Mouse (Mus musculus) liver, postnatal 0 days (tissue): ENCODE data around the gene Ifrd1. TPM values are rescaled to one million over a fixed set of nuclear protein-coding genes. Genes with fewer than 3 reads are reported as not detected.
A peak's percentile ranks its signal among the peaks of the same experiment; 100 is the strongest.

Experiments
- ATAC-seq: fragments of 200-750 bp; cut with Nextera tagmentation; 2 replicates; pipeline ENCODE4 v1.8.0; 2017; ENCODE audit warnings: mild to moderate bottlenecking, moderate library complexity
- DNase-seq: peaks from one replicate; pipeline ENCODE4 v3.0.0-alpha.2; 2016
- H3K27ac ChIP-seq: fragments of 300-500 bp; sonication (generic); 2 replicates; pipeline ENCODE4 v1.5.1; 2014; ENCODE audit warnings: antibody characterized with exemption, moderate library complexity, mild to moderate bottlenecking, low read depth
- H3K27me3 ChIP-seq: fragments of 300-500 bp; sonication (generic); 2 replicates; pipeline ENCODE4 v1.6.1; 2014; ENCODE audit warnings: low read length, control low read depth, mixed read lengths; ENCODE audit not compliant: insufficient read depth
- H3K36me3 ChIP-seq: fragments of 300-500 bp; sonication (generic); replicated peaks from 2 replicates; pipeline ENCODE4 v1.6.1; 2014; ENCODE audit warnings: mild to moderate bottlenecking, control low read depth, low read length, moderate library complexity, mixed read lengths; ENCODE audit not compliant: insufficient read depth
- H3K4me1 ChIP-seq: fragments of 300-500 bp; sonication (generic); 2 replicates; pipeline ENCODE4 v1.6.1; 2014; ENCODE audit warnings: antibody characterized with exemption, mild to moderate bottlenecking, control low read depth; ENCODE audit not compliant: insufficient read depth
- H3K4me2 ChIP-seq: fragments of 300-500 bp; sonication (generic); 2 replicates; pipeline ENCODE4 v1.6.1; 2014; ENCODE audit warnings: low read depth, mild to moderate bottlenecking, low read length, moderate library complexity, mixed read lengths
- H3K4me3 ChIP-seq: fragments of 300-500 bp; sonication (generic); 2 replicates; pipeline ENCODE4 v1.5.1; 2014; ENCODE audit warnings: low read depth, low read length
- H3K9ac ChIP-seq: fragments of 300-500 bp; sonication (generic); replicated peaks from 2 replicates; pipeline ENCODE4 v1.6.1; 2014; ENCODE audit warnings: mild to moderate bottlenecking, moderate library complexity
- H3K9me3 ChIP-seq: fragments of 300-500 bp; sonication (generic); 2 replicates; pipeline ENCODE4 v1.6.1; 2016; ENCODE audit warnings: mild to moderate bottlenecking, control low read depth, low read length, mixed read lengths
- CTCF ChIP-seq: sonication (generic); IDR thresholded peaks from 2 replicates; pipeline ENCODE4 v1.5.1; 2016; ENCODE audit warnings: antibody characterized with exemption, low read depth
- EP300 ChIP-seq: IDR thresholded peaks from 2 replicates; pipeline ENCODE4 v1.6.1; 2016; ENCODE audit warnings: antibody characterized with exemption, low read depth, mild to moderate bottlenecking
- WGBS: fragments of 180-500 bp; shearing (Covaris S2); extraction: QIAGEN DNeasy Blood & Tissue Kit; methylation state at CpG from one replicate; pipeline ENCODE4 v1.1.7; 2014; ENCODE audit not compliant: insufficient replicate concordance; 5-methylcytosine and 5-hydroxymethylcytosine counted together
- polyA plus RNA-seq: library from polyadenylated mRNA; unstranded; fragments of >200 nt; fragmentation: Nextera tagmentation; extraction: Ambion mirVana; gene quantifications from 2 replicates; pipeline ENCODE4 v1.2.1, GENCODE M21; 2015

Ifrd1 gene
- polyA plus RNA-seq, 1 experiment from 2014 or later = 47.1 TPM

- H3K4me2 ChIP-seq = no peak overlapping the region
- no peak for TF ChIP-seq EP300
- no peak for TF ChIP-seq CTCF
- H3K9me3 ChIP-seq = no peaks in the 10 kb centered on the region
- 69% methylated on average over 4 of the region's 4 CpGs for WGBS
- H3K4me3 ChIP-seq = no peak overlapping the region
- H3K9ac ChIP-seq = no peak overlapping the region
- no peak for DNase-seq
- no peak for ATAC-seq
- H3K27ac ChIP-seq = no peak overlapping the region
- H3K36me3 ChIP-seq = no peaks in the 10 kb centered on the region
- no peaks in the 10 kb centered on the region for H3K27me3 ChIP-seq
- H3K4me1 ChIP-seq = no peaks in the 10 kb centered on the region
Observed at GRCm38 (mm10) chr12:40272710-40273109, 24.4 kb upstream of the Ifrd1 start.

GRCm38 (mm10) chr12:40268313-40268712, 20.0 kb upstream of the Ifrd1 start:
- H3K4me3 ChIP-seq = no peak overlapping the region
- TF ChIP-seq EP300 (no peak), CTCF (no peak)
- H3K36me3 ChIP-seq = no peaks in the 10 kb centered on the region
- H3K4me1 ChIP-seq = no peaks in the 10 kb centered on the region
- ATAC-seq (no peak), DNase-seq (no peak)
- no peaks in the 10 kb centered on the region for H3K27me3 ChIP-seq
- H3K27ac ChIP-seq = no peak overlapping the region
- no peaks in the 10 kb centered on the region for H3K9me3 ChIP-seq
- H3K9ac ChIP-seq = no peak overlapping the region
- 59% methylated on average over 2 of the region's 2 CpGs for WGBS
- H3K4me2 ChIP-seq = no peak overlapping the region

GRCm38 (mm10) chr12:40263712-40264111, 15.4 kb upstream of the Ifrd1 start:
- Histone ChIP-seq H3K4me1 (no peaks in the 10 kb centered on the region), H3K27me3 (no peaks in the 10 kb centered on the region), H3K9ac (no peak overlapping the region), H3K9me3 (no peaks in the 10 kb centered on the region), H3K36me3 (no peaks in the 10 kb centered on the region), H3K4me2 (no peak overlapping the region), H3K27ac (no peak overlapping the region), H3K4me3 (no peak overlapping the region)
- no peak for DNase-seq
- ATAC-seq = no peak
- TF ChIP-seq CTCF (no peak), EP300 (no peak)
- WGBS = 77% methylated on average over 4 of the region's 4 CpGs

- Histone ChIP-seq H3K4me3 (no peak overlapping the region), H3K4me1 (no peaks in the 10 kb centered on the region), H3K27ac (no peak overlapping the region), H3K36me3 (no peaks in the 10 kb centered on the region), H3K27me3 (no peaks in the 10 kb centered on the region), H3K9me3 (no peaks in the 10 kb centered on the region), H3K9ac (no peak overlapping the region), H3K4me2 (no peak overlapping the region)
- 82% methylated on average over 6 of the region's 6 CpGs for WGBS
- no peak for DNase-seq
- TF ChIP-seq EP300 (no peak), CTCF (no peak)
- no peak for ATAC-seq
Observed at GRCm38 (mm10) chr12:40263006-40263405, 14.7 kb upstream of the Ifrd1 start.

GRCm38 (mm10) chr12:40258462-40259000, 10.2 kb upstream of the Ifrd1 start:
- Histone ChIP-seq H3K4me2 (no peak overlapping the region), H3K4me1 (no peaks in the 10 kb centered on the region), H3K27ac (no peak overlapping the region), H3K36me3 (no peaks in the 10 kb centered on the region), H3K9ac (no peak overlapping the region), H3K27me3 (no peaks in the 10 kb centered on the region), H3K4me3 (no peak overlapping the region), H3K9me3 (no peaks in the 10 kb centered on the region)
- DNase-seq = no peak
- no peak for ATAC-seq
- TF ChIP-seq EP300 (no peak), CTCF (no peak)
- 76% methylated on average over 6 of the region's 6 CpGs for WGBS

- peak; percentile 54; the same call in 1 of the 2 replicates for ATAC-seq
- peak; percentile 92 for TF ChIP-seq CTCF
- no peak for TF ChIP-seq EP300
- DNase-seq = peak; percentile 77
- Histone ChIP-seq H3K27ac (no peak overlapping the region), H3K4me3 (no peak overlapping the region), H3K36me3 (no peaks in the 10 kb centered on the region), H3K9me3 (no peaks in the 10 kb centered on the region), H3K4me2 (no peak overlapping the region), H3K27me3 (no peaks in the 10 kb centered on the region), H3K9ac (no peak overlapping the region), H3K4me1 (0 out of 2 replicates have a peak, but pooled peaks cover 2% of the 10 kb centered on the region)
- 2% methylated on average over 8 of the region's 8 CpGs for WGBS
Observed at GRCm38 (mm10) chr12:40257226-40257625, 8.9 kb upstream of the Ifrd1 start.
